Mouse (Mus musculus) kidney, adult 2 months (tissue): ENCODE results near the gene Retnlb.

Experiments
- CTCF ChIP-seq: fragments of 200-500 bp; conservative IDR thresholded peaks from 2 replicates; pipeline ENCODE4 v1.5.1; 2011; ENCODE audit warnings: low read depth, mild to moderate bottlenecking, control low read depth, low read length, moderate library complexity, mixed read lengths; ENCODE audit not compliant: insufficient read depth, insufficient read length
- POLR2A ChIP-seq: fragments of 200-500 bp; IDR thresholded peaks from one replicate; pipeline ENCODE4 v1.6.1; 2011; ENCODE audit warnings: low read depth, low read length, control low read depth

GRCm38 (mm10) chr16:48818524-48818923, 1.9 kb downstream of the Retnlb start:
- TF ChIP-seq CTCF (no peak), POLR2A (no peak)
